Mouse (Mus musculus): ENCODE results near the gene Slx4ip. TPM values are rescaled to one million over a fixed set of nuclear protein-coding genes. Genes with fewer than 3 reads are reported as not detected.

The Slx4ip gene
- polyA plus RNA-seq, 1 experiment from 2014 or later = 4.8 TPM

- H3K4me2 ChIP-seq (ENCODE audit: low read length) = no peak overlapping the region
- H3K9ac ChIP-seq (ENCODE audit: low read length) = no peak overlapping the region
- WGBS = 79% methylated on average over 2 of the region's 2 CpGs
- H3K27ac ChIP-seq (replicated peaks in 1 of 2; ENCODE audit: control insufficient read depth in 1 of 2, insufficient read depth in 1 of 2, low read depth in 2 of 2, low read length in 2 of 2) = no peak overlapping the region
- H3K4me1 ChIP-seq (ENCODE audit: control insufficient read depth in 2 of 2, insufficient read depth in 2 of 2, low read length in 2 of 2) = peaks cover 0 to 5% of the 10 kb centered on the region in 2 experiments; a peak in 1 of 4 replicates
- no peaks in the 10 kb centered on the region for H3K9me3 ChIP-seq (ENCODE audit: control insufficient read depth, low read length)
- no peak for ATAC-seq (ENCODE audit: insufficient number of reproducible peaks, insufficient read depth, low FRiP score, low read depth)
- H3K27me3 ChIP-seq (ENCODE audit: control insufficient read depth, insufficient read depth, low read length) = no peaks in the 10 kb centered on the region
- no peak overlapping the region for H3K4me3 ChIP-seq (ENCODE audit: control insufficient read depth in 1 of 2, insufficient read depth in 1 of 2, low read depth in 1 of 2, low read length in 2 of 2)
- no peaks in the 10 kb centered on the region for H3K36me3 ChIP-seq (ENCODE audit: control insufficient read depth, insufficient read depth, low read length)
These were observed 3.5 kb downstream of the Slx4ip start for GRCm38 (mm10) chr2:136894494-136894893.

GRCm38 (mm10) chr2:136896131-136896530 lies 5.1 kb downstream of the Slx4ip start:
- Histone ChIP-seq H3K27me3 (ENCODE audit: control insufficient read depth, insufficient read depth, low read length) (no peaks in the 10 kb centered on the region), H3K4me2 (ENCODE audit: low read length) (no peak overlapping the region), H3K4me3 (ENCODE audit: control insufficient read depth in 1 of 2, insufficient read depth in 1 of 2, low read depth in 1 of 2, low read length in 2 of 2) (no peak overlapping the region), H3K9me3 (ENCODE audit: control insufficient read depth, low read length) (no peaks in the 10 kb centered on the region), H3K36me3 (ENCODE audit: control insufficient read depth, insufficient read depth, low read length) (no peaks in the 10 kb centered on the region), H3K9ac (ENCODE audit: low read length) (no peak overlapping the region), H3K4me1 (ENCODE audit: control insufficient read depth in 2 of 2, insufficient read depth in 2 of 2, low read length in 2 of 2) (no peaks in the 10 kb centered on the region), H3K27ac (replicated peaks in 1 of 2; ENCODE audit: control insufficient read depth in 1 of 2, insufficient read depth in 1 of 2, low read depth in 2 of 2, low read length in 2 of 2) (no peak overlapping the region)
- whole genome bisulfite sequencing = 80% methylated on average over 2 of the region's 2 CpGs
- ATAC-seq (ENCODE audit: insufficient number of reproducible peaks, insufficient read depth, low FRiP score, low read depth) = no peak

GRCm38 (mm10) chr2:136908596-136908995 lies 17.6 kb downstream of the Slx4ip start:
- Histone ChIP-seq H3K36me3 (ENCODE audit: control insufficient read depth, insufficient read depth, low read length) (0 out of 2 replicates have a peak, but pooled peaks cover 9% of the 10 kb centered on the region), H3K9me3 (ENCODE audit: control insufficient read depth, low read length) (no peaks in the 10 kb centered on the region), H3K27ac (replicated peaks in 1 of 2; ENCODE audit: control insufficient read depth in 1 of 2, insufficient read depth in 1 of 2, low read depth in 2 of 2, low read length in 2 of 2) (no peak overlapping the region), H3K4me1 (ENCODE audit: control insufficient read depth in 2 of 2, insufficient read depth in 2 of 2, low read length in 2 of 2) (peaks cover 0 to 3% of the 10 kb centered on the region in 2 experiments; a peak in 1 of 4 replicates), H3K27me3 (ENCODE audit: control insufficient read depth, insufficient read depth, low read length) (no peaks in the 10 kb centered on the region), H3K4me3 (ENCODE audit: control insufficient read depth in 1 of 2, insufficient read depth in 1 of 2, low read depth in 1 of 2, low read length in 2 of 2) (no peak overlapping the region), H3K4me2 (ENCODE audit: low read length) (no peak overlapping the region), H3K9ac (ENCODE audit: low read length) (no peak overlapping the region)
- 84% methylated on average over 3 of the region's 3 CpGs for WGBS
- ATAC-seq (ENCODE audit: insufficient number of reproducible peaks, insufficient read depth, low FRiP score, low read depth) = no peak

- no peak overlapping the region for H3K27ac ChIP-seq (replicated peaks in 1 of 2; ENCODE audit: control insufficient read depth in 1 of 2, insufficient read depth in 1 of 2, low read depth in 2 of 2, low read length in 2 of 2)
- no peak overlapping the region for H3K4me2 ChIP-seq (ENCODE audit: low read length)
- no peak for ATAC-seq (ENCODE audit: insufficient number of reproducible peaks, insufficient read depth, low FRiP score, low read depth)
- 53% methylated on average over 2 of the region's 2 CpGs for WGBS
- no peak overlapping the region for H3K9ac ChIP-seq (ENCODE audit: low read length)
- no peaks in the 10 kb centered on the region for H3K27me3 ChIP-seq (ENCODE audit: control insufficient read depth, insufficient read depth, low read length)
- H3K4me1 ChIP-seq (ENCODE audit: control insufficient read depth in 2 of 2, insufficient read depth in 2 of 2, low read length in 2 of 2) = peaks cover 0 to 3% of the 10 kb centered on the region in 2 experiments; a peak in 1 of 4 replicates
- no peaks in the 10 kb centered on the region for H3K9me3 ChIP-seq (ENCODE audit: control insufficient read depth, low read length)
- H3K4me3 ChIP-seq (ENCODE audit: control insufficient read depth in 1 of 2, insufficient read depth in 1 of 2, low read depth in 1 of 2, low read length in 2 of 2) = no peak overlapping the region
- H3K36me3 ChIP-seq (ENCODE audit: control insufficient read depth, insufficient read depth, low read length) = 0 out of 2 replicates have a peak, but pooled peaks cover 9% of the 10 kb centered on the region
These were observed 18.3 kb downstream of the Slx4ip start for GRCm38 (mm10) chr2:136909298-136909697.

GRCm38 (mm10) chr2:136911958-136912411 lies 21.0 kb downstream of the Slx4ip start:
- no peaks in the 10 kb centered on the region for H3K36me3 ChIP-seq (ENCODE audit: control insufficient read depth, insufficient read depth, low read length)
- H3K4me1 ChIP-seq (ENCODE audit: control insufficient read depth in 2 of 2, insufficient read depth in 2 of 2, low read length in 2 of 2) = peaks cover 0 to 3% of the 10 kb centered on the region in 2 experiments; a peak in 1 of 4 replicates
- H3K4me3 ChIP-seq (ENCODE audit: control insufficient read depth in 1 of 2, insufficient read depth in 1 of 2, low read depth in 1 of 2, low read length in 2 of 2) = no peak overlapping the region
- no peaks in the 10 kb centered on the region for H3K27me3 ChIP-seq (ENCODE audit: control insufficient read depth, insufficient read depth, low read length)
- no peak overlapping the region; a peak in 2 of 4 replicates for H3K27ac ChIP-seq (replicated peaks in 1 of 2; ENCODE audit: control insufficient read depth in 1 of 2, insufficient read depth in 1 of 2, low read depth in 2 of 2, low read length in 2 of 2)
- 62% methylated on average over 4 of the region's 4 CpGs for WGBS
- ATAC-seq (ENCODE audit: insufficient number of reproducible peaks, insufficient read depth, low FRiP score, low read depth) = no peak
- H3K4me2 ChIP-seq (ENCODE audit: low read length) = no peak overlapping the region
- H3K9me3 ChIP-seq (ENCODE audit: control insufficient read depth, low read length) = no peaks in the 10 kb centered on the region
- no peak overlapping the region for H3K9ac ChIP-seq (ENCODE audit: low read length)

- no peaks in the 10 kb centered on the region for H3K9me3 ChIP-seq (ENCODE audit: control insufficient read depth, low read length)
- peak overlapping the region in 1 of 2 experiments; percentile 4; a peak in 1 of 4 replicates for H3K27ac ChIP-seq (replicated peaks in 1 of 2; ENCODE audit: control insufficient read depth in 1 of 2, insufficient read depth in 1 of 2, low read depth in 2 of 2, low read length in 2 of 2)
- H3K4me3 ChIP-seq (ENCODE audit: control insufficient read depth in 1 of 2, insufficient read depth in 1 of 2, low read depth in 1 of 2, low read length in 2 of 2) = no peak overlapping the region
- no peak for ATAC-seq (ENCODE audit: insufficient number of reproducible peaks, insufficient read depth, low FRiP score, low read depth)
- no peaks in the 10 kb centered on the region for H3K27me3 ChIP-seq (ENCODE audit: control insufficient read depth, insufficient read depth, low read length)
- peaks cover 0 to 3% of the 10 kb centered on the region in 2 experiments; a peak in 1 of 4 replicates for H3K4me1 ChIP-seq (ENCODE audit: control insufficient read depth in 2 of 2, insufficient read depth in 2 of 2, low read length in 2 of 2)
- no peak overlapping the region for H3K4me2 ChIP-seq (ENCODE audit: low read length)
- no peak overlapping the region for H3K9ac ChIP-seq (ENCODE audit: low read length)
- WGBS = 86% methylated on average over 3 of the region's 3 CpGs
- H3K36me3 ChIP-seq (ENCODE audit: control insufficient read depth, insufficient read depth, low read length) = no peaks in the 10 kb centered on the region
These were observed 22.0 kb downstream of the Slx4ip start for GRCm38 (mm10) chr2:136913021-136913420.

GRCm38 (mm10) chr2:136914334-136914902 lies 23.4 kb downstream of the Slx4ip start:
- Histone ChIP-seq H3K4me1 (ENCODE audit: control insufficient read depth in 2 of 2, insufficient read depth in 2 of 2, low read length in 2 of 2) (peaks cover 0 to 3% of the 10 kb centered on the region in 2 experiments; a peak in 1 of 4 replicates), H3K9me3 (ENCODE audit: control insufficient read depth, low read length) (no peaks in the 10 kb centered on the region), H3K27ac (replicated peaks in 1 of 2; ENCODE audit: control insufficient read depth in 1 of 2, insufficient read depth in 1 of 2, low read depth in 2 of 2, low read length in 2 of 2) (no peak overlapping the region), H3K27me3 (ENCODE audit: control insufficient read depth, insufficient read depth, low read length) (no peaks in the 10 kb centered on the region), H3K9ac (ENCODE audit: low read length) (no peak overlapping the region), H3K36me3 (ENCODE audit: control insufficient read depth, insufficient read depth, low read length) (no peaks in the 10 kb centered on the region), H3K4me3 (ENCODE audit: control insufficient read depth in 1 of 2, insufficient read depth in 1 of 2, low read depth in 1 of 2, low read length in 2 of 2) (no peak overlapping the region), H3K4me2 (ENCODE audit: low read length) (no peak overlapping the region)
- no peak for ATAC-seq (ENCODE audit: insufficient number of reproducible peaks, insufficient read depth, low FRiP score, low read depth)
- 38% methylated on average over 3 of the region's 3 CpGs for WGBS

- Histone ChIP-seq H3K9me3 (ENCODE audit: control insufficient read depth, low read length) (no peaks in the 10 kb centered on the region), H3K4me2 (ENCODE audit: low read length) (no peak overlapping the region), H3K36me3 (ENCODE audit: control insufficient read depth, insufficient read depth, low read length) (no peaks in the 10 kb centered on the region), H3K4me1 (ENCODE audit: control insufficient read depth in 2 of 2, insufficient read depth in 2 of 2, low read length in 2 of 2) (peaks cover 3 to 13% of the 10 kb centered on the region in 2 experiments), H3K27me3 (ENCODE audit: control insufficient read depth, insufficient read depth, low read length) (no peaks in the 10 kb centered on the region), H3K27ac (replicated peaks in 1 of 2; ENCODE audit: control insufficient read depth in 1 of 2, insufficient read depth in 1 of 2, low read depth in 2 of 2, low read length in 2 of 2) (no peak overlapping the region), H3K4me3 (ENCODE audit: control insufficient read depth in 1 of 2, insufficient read depth in 1 of 2, low read depth in 1 of 2, low read length in 2 of 2) (no peak overlapping the region), H3K9ac (ENCODE audit: low read length) (no peak overlapping the region)
- WGBS = 95% methylated on average over 1 of the region's 1 CpGs
- no peak for ATAC-seq (ENCODE audit: insufficient number of reproducible peaks, insufficient read depth, low FRiP score, low read depth)
These were observed 28.4 kb downstream of the Slx4ip start for GRCm38 (mm10) chr2:136919433-136919832.
